Mouse (Mus musculus) embryonic facial prominence, embryonic 10.5 days (tissue): ENCODE results near the gene Rpl36a-ps1. TPM values are rescaled to one million over a fixed set of nuclear protein-coding genes. Genes with fewer than 3 reads are reported as not detected.

Experiments
- polyA plus RNA-seq: library from polyadenylated mRNA; unstranded; fragments of >200 nt; fragmentation: Nextera tagmentation; extraction: Ambion mirVana; gene quantifications from 2 replicates; pipeline ENCODE4 v1.2.1, GENCODE M21; 2016

Rpl36a-ps1 gene
- polyA plus RNA-seq, 1 experiment from 2014 or later, result not detected

Other genes starting within 250 kb of the Rpl36a-ps1 start
- 96.8 and 101 TPM in 2 replicates for gene Mzt1, start 51.8 kb upstream of the Rpl36a-ps1 start, polyA plus RNA-seq
- gene Bora, start 51.9 kb upstream of the Rpl36a-ps1 start, polyA plus RNA-seq, result 87.0 and 93.0 TPM in 2 replicates
- 22.1 and 23.6 TPM in 2 replicates for gene Pibf1, start 105.1 kb upstream of the Rpl36a-ps1 start, polyA plus RNA-seq
- gene Dis3, start 105.5 kb upstream of the Rpl36a-ps1 start, polyA plus RNA-seq, result 42.9 and 43.3 TPM in 2 replicates